Mouse (Mus musculus) inflammation-experienced regulatory T-cells, adult 6 months (primary cell): ENCODE data around the gene Gas1. TPM values are rescaled to one million over a fixed set of nuclear protein-coding genes. Genes with fewer than 3 reads are reported as not detected.

ENCODE experiments used
- ATAC-seq: one replicate; pipeline ENCODE4 v1.8.0; 2017
- polyA plus RNA-seq, 3 experiments: library from polyadenylated mRNA; unstranded; fragments of 100-300 nt; shearing (Covaris generic); gene quantifications; one replicate each; pipeline ENCODE4 v1.2.1; 2017

The Gas1 gene
- polyA plus RNA-seq = not detected

- no peak for ATAC-seq
These were observed at the start of gene Gas1 for GRCm38 (mm10) chr13:60177106-60177796. Gas1 (minus strand) TSS chr13:60177365.

DNA sequence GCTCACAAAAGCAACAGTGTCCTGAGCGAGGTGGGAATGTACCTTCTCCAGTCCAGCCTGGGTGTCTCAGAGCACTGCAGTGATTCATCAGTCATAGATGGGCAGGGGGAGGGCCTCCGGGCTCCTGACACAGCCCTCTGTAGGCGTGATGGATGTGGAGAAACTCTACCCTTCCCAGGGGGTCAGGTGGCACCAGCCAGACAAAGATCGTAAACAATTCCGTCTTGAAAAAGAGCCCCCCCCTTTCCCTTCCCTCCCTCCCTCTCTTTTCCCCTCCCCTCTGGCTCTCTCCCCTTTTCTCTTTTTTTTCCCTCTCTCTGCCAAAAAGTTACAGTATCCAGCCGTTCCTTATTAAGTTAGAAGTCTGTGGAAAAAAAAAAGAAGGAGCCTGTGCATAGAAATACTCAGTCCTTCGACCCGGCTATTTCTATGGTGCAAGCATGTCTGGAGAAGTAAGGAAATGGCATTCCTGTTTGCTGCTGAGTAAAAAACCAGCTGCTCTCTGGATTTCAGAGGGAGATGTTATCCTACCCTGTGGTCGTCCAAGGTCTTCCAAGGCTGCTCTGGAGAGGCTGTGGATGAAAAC, 49.2 kb upstream of the Gas1 start:
- no peak for ATAC-seq

DNA sequence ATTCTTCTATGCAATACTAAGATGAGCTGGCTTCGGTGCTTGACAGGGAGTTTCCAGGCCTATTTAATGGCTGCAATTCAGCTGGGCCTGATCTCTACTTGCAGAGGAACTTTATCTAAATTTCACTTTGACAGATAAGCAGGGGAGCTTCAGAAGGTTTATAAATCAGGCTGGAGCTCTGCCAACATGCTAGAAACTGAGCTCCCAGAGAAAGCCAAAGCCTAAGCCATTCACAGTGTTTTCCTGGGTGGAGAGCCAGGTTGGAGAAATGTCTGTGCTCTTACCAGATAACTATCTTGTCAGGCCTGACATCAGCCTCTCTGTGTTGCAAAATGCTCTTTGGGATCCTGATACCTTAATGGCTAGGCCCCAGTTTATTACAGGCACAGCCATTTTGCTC, 48.6 kb upstream of the Gas1 start:
- ATAC-seq = no peak

- no peak for ATAC-seq
These were observed 48.1 kb upstream of the Gas1 start for GRCm38 (mm10) chr13:60225276-60225675.

DNA sequence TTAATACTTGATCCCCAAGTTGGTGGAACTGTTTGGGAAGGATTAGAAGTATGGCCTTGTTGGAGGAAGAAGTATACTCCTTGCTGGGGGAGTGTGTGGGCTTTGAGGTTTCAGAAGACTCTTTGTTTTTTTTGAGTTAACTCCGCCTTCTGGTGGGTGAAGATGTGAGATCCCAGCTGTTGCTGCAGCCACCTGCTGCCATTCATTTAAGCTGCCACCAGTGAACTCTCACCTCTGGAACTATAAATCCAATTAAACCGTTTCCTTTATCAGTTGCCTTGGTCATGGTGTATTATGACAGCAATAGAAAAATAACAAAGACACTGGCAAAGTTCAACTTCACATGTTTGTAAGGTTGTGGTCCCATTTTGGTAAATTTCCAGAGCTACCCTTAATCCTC, 46.6 kb upstream of the Gas1 start:
- no peak for ATAC-seq

DNA sequence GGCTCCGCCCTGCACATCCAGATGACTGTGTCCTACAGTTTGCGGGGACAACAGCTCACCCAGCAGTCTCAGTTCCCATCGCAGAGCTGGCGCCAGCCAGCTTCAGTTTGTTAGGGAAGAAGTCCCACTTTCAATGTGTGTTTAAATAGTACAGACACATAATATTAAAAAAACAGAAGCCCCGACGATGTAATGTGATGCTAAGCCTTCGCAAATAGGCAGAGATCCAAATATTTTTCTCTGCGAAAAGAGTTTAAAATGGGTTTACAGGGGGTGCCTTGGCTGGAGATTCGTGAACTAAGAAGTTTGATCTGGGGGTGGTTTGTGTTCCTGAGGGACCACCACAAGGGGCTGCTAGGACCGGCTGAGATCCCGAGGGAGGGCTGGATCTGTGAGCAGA, 45.2 kb upstream of the Gas1 start:
- no peak for ATAC-seq

- ATAC-seq = no peak
These were observed 36.7 kb upstream of the Gas1 start for GRCm38 (mm10) chr13:60213896-60214295.

DNA sequence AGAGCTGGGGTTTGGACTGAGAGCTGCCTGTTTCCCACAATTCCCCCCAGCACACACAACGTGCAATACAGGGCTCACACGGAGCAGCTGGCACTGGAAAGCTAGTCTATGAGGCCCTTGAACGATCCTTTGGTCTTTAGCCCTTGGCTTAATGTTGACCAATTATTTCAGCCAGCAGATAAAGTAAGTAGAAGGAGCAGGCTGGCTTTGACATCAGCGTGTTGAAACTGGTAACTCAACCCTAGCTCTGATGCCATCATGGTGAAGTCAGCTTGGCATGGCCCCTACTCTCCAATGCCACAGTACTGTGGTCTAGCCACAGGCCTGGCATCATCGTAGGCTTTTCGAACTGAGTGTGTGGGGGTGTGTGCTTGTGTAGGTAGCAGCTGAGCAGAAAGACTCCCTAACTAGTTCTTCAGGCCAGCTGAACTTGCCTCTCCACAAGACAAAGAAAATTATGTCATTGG, 30.0 kb upstream of the Gas1 start:
- ATAC-seq = no peak

- no peak for ATAC-seq
These were observed 27.6 kb upstream of the Gas1 start for GRCm38 (mm10) chr13:60204746-60205145.

DNA sequence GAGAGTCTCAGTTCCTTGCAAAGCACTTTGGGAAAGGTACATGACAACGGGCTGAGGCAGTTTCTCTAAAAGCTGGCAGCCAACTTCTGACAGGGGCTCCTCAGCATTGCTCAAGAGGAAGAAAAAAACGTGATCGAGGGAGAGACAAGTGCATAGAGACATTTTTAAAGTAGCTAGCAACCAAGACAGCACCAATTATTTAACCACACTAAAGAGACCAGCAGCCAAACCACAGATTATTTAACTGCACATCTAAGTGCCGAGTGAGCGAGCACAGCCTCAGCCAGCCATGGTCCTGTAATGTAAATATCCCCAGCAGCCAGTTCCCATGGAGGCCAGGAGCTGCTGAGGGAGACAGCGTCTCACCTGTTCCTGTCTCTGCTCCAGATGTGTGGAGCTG, 16.1 kb upstream of the Gas1 start:
- ATAC-seq = no peak

GRCm38 (mm10) chr13:60189923-60190322, 12.8 kb upstream of the Gas1 start:
- ATAC-seq = no peak

- no peak for ATAC-seq
These were observed 11.8 kb upstream of the Gas1 start for GRCm38 (mm10) chr13:60188952-60189351.

DNA sequence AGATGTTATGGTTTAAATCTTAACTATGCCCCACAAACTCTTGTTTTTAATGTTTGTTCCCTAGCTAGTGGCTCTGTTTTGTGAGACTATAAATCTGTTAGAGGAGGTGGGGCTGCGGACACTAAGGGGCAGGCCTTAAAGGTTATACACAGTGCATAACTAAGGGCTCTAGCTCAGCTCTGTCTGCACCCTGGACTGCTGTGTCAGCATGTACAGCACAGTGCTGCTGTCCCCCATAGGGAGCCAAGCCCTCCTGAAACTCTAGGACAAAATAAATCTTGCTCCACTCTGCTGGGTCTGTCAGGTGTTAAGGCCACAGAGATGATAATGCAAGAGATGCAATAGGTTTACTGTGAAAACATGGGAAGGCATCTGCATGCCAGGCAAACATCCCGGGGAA, 10.1 kb upstream of the Gas1 start:
- ATAC-seq = no peak

GRCm38 (mm10) chr13:60182346-60182745, 5.2 kb upstream of the Gas1 start:
- no peak for ATAC-seq

DNA sequence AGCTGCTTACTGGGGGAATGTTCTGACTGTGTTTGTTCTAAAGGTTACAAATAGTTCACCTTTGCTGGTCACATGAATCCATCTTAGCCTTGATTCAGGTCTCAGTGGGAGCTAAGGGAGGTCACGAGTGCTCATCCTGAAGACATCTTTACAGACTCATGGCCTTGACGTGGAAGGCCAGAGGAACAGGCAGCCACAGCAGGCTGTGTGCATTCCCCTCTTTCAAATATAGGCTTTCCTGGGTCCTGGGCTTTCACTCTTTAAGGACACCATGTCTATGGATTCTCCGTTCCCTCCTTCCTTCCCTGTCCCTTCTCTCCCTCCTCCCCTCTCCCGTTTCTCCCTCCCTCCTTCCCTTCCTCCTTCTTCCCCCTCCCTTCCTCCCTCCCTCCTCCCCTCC, 2.5 kb upstream of the Gas1 start:
- ATAC-seq = no peak

DNA sequence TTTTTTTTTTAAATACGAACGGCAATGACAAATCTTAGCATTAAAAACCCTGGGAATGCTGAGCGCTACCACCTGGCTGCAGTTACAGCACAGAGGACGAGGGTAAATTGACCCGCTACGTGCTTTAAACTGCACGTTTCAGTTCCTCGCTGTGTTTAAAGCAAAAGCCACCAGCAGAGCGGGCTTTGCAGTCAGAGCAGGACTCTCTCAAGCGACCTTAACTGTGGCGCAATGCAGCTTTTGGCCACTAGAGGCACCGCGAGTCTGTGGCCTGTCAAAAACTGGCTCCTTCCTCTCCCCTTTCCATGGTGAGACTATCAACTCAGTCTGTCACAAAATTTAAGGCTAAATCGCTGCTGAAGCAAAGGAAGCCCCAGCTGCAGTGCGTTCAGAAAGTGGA, 1.3 kb upstream of the Gas1 start:
- ATAC-seq = no peak

- no peak for ATAC-seq
These were observed 589 bp upstream of the Gas1 start for GRCm38 (mm10) chr13:60177797-60178110.

- no peak for ATAC-seq
These were observed 424 bp downstream of the Gas1 start for GRCm38 (mm10) chr13:60176776-60177105.

- ATAC-seq = no peak
These were observed 909 bp downstream of the Gas1 start for GRCm38 (mm10) chr13:60176136-60176775.

DNA sequence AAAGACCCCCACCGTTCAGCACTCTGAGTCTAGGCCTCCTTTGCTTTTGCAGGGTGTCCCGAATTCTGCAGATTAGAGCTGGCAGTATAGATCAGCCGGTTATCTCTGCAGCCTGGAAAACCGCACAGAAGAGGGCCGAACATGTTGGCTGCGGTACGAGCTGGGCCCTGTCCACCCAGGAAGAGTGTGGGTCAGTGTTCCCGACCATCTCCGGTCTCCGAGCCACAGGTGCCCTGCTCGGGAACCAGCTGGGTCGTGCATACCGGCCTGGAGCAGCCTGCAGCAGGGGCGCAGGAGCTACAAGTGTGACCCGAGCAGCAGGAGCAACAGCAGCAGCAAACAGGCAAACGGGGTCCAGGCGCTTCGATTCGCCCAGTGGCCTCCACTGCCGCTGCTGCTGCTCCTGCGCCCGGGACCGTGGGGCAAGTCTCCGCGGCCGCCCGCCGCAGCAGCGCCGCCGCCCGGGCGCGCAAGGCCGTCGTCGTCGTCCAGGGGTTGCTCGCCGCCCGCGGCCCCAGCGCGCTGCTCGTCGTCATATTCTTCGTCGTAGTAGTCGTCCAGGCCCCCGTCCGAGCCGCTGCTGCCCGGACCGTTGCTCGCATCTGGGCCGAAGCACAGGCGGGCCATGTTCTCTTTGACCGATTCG, 1.6 kb downstream of the Gas1 start:
- no peak for ATAC-seq

DNA sequence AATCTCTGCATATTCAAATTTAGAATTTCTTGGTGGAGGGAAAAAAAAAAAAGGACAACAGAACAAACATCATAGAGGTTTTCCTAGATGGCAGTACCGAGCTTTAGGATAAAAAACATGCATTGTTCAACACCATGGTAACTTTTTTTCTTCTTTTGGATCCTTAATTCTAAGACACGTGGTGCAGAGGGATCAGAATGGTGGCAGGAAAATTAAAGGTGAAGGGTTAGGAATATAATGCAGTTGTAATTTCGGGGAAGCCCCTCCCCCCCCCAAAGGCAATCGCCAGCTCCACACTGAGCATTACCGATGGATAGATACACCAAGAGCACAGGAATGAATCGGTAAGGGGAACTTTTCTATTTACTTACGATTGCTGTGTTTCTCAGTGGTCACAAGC, 2.2 kb downstream of the Gas1 start:
- no peak for ATAC-seq

- no peak for ATAC-seq
These were observed 3.3 kb downstream of the Gas1 start for GRCm38 (mm10) chr13:60173591-60174524.

- ATAC-seq = no peak
These were observed 4.0 kb downstream of the Gas1 start for GRCm38 (mm10) chr13:60173186-60173585.
